Mouse (Mus musculus) liver, embryonic 13.5 days (tissue): ENCODE measurements around the gene Zbtb4. TPM values are rescaled to one million over a fixed set of nuclear protein-coding genes. Genes with fewer than 3 reads are reported as not detected.
A peak's percentile ranks its signal among the peaks of the same experiment; 100 is the strongest.
"Not testable (repeated sequence)": the region's sequence is repeated elsewhere in the genome, so short reads cannot be mapped to it uniquely, and the experiment has no call there.

Source experiments
- ATAC-seq: fragments of 200-750 bp; cut with Nextera tagmentation; 2 replicates; pipeline ENCODE4 v1.8.0; 2017; ENCODE audit warnings: low read depth, mild to moderate bottlenecking, moderate number of reproducible peaks, moderate library complexity
- DNase-seq: peaks from one replicate; pipeline ENCODE4 v3.0.0; 2022
- H3K27ac ChIP-seq: fragments of 300-500 bp; sonication (generic); 2 replicates; pipeline ENCODE4 v1.5.1; 2015; ENCODE audit warnings: moderate library complexity, mild to moderate bottlenecking, inconsistent platforms
- H3K27me3 ChIP-seq: fragments of 300-500 bp; sonication (generic); 2 replicates; pipeline ENCODE4 v1.6.1; 2015; ENCODE audit warnings: mild to moderate bottlenecking, inconsistent platforms
- H3K36me3 ChIP-seq: fragments of 300-500 bp; sonication (generic); 2 replicates; pipeline ENCODE4 v1.6.1; 2015; ENCODE audit warnings: mild to moderate bottlenecking, inconsistent platforms
- H3K4me1 ChIP-seq: fragments of 300-500 bp; sonication (generic); replicated peaks from 2 replicates; pipeline ENCODE4 v1.6.1; 2015; ENCODE audit warnings: inconsistent platforms
- H3K4me2 ChIP-seq: fragments of 300-500 bp; sonication (generic); 2 replicates; pipeline ENCODE4 v1.6.1; 2015; ENCODE audit warnings: inconsistent platforms, mild to moderate bottlenecking, moderate library complexity
- H3K4me3 ChIP-seq: fragments of 300-500 bp; sonication (generic); replicated peaks from 2 replicates; pipeline ENCODE4 v1.5.1; 2015; ENCODE audit warnings: mild to moderate bottlenecking, inconsistent platforms
- H3K9ac ChIP-seq: fragments of 300-500 bp; sonication (generic); 2 replicates; pipeline ENCODE4 v1.6.1; 2015; ENCODE audit warnings: mild to moderate bottlenecking, inconsistent platforms
- H3K9me3 ChIP-seq: fragments of 300-500 bp; sonication (generic); replicated peaks from 2 replicates; pipeline ENCODE4 v1.6.1; 2016; ENCODE audit warnings: inconsistent platforms
- WGBS: fragments of 180-500 bp; shearing (Covaris S2); methylation state at CpG from one replicate; pipeline ENCODE4 v1.1.7; 2015; ENCODE audit not compliant: insufficient replicate concordance; 5-methylcytosine and 5-hydroxymethylcytosine counted together
- polyA plus RNA-seq: library from polyadenylated mRNA; unstranded; fragments of >200 nt; fragmentation: Nextera tagmentation; extraction: Ambion mirVana; gene quantifications from 2 replicates; pipeline ENCODE4 v1.2.1, GENCODE M21; 2015

Gene Zbtb4
- polyA plus RNA-seq, result 0.38 and 0.43 TPM in 2 replicates

DNA sequence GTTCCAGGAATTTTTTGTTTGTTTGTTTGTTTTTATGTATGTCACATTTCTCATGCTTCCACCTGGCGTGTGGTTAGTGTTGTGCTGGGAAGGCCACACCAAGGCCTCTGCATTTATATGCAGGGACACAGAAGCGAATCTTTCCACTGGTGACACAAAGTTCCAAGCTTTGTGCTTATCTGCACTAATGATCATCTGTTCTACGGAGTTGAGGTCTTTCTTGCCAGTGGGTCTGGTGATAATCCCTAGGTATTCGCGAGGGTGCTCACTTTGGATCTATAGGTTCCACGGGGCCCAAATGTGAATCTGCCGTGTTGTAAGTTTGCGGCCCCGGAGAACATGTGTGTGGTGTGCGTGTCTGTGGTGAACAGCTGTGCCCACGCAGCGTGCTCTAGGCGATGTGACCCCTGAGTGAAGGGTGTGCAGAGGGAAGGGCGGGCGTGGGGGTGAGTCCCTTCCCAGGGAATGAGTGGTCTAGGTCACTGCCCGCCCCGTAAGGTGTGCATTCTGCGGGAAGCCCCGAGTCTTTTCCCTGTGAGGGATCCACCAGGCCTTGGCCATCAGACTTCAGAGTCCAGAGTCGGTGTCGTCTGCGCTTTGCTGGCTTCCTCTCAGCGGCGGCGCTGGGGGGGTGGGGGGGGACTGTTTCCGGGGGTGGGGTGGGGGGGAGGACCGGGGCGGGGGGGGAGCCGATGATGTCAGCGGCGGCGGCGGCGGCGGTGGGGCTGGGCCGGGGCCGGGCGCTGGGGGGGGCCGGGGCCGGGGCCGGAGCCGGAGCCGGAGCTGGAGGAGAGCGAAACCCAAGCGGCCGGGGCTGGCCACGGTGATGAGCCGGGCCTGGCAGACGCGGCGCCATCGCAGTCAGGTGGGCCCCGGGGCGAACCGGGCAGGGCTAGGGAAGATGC lies at the start of gene Zbtb4:
Gene Zbtb4, plus strand, starts transcription at position 692 of the 905 bp plus-strand sequence.
- Histone ChIP-seq H3K4me1 (peaks cover 43% of the 10 kb centered on the region), H3K9ac (peak within 1 kb of the TSS; percentile 83), H3K27me3 (peaks cover 6% of the 10 kb centered on the region; the same call in 1 of the 2 replicates), H3K9me3 (no peaks in the 10 kb centered on the region), H3K36me3 (no peaks in the 10 kb centered on the region), H3K4me3 (peak within 1 kb of the TSS; percentile 76), H3K27ac (peak within 1 kb of the TSS; percentile 72), H3K4me2 (peak within 1 kb of the TSS; percentile 94)
- DNase-seq (no peak), ATAC-seq (peak; percentile 42; the same call in 1 of the 2 replicates)
- 22% methylated on average over 42 of the region's 55 CpGs for WGBS

- H3K27ac ChIP-seq, result peak overlapping the region; percentile 43; the same call in 1 of the 2 replicates
- DNase-seq, result no peak
- WGBS, result 26% methylated on average over 5 of the region's 5 CpGs
- H3K4me2 ChIP-seq, result no peak overlapping the region
- H3K36me3 ChIP-seq, result no peaks in the 10 kb centered on the region
- ATAC-seq, result no peak
- no peaks in the 10 kb centered on the region for H3K9me3 ChIP-seq
- H3K4me1 ChIP-seq, result peaks cover 40% of the 10 kb centered on the region
- H3K9ac ChIP-seq, result no peak overlapping the region
- H3K27me3 ChIP-seq, result no peaks in the 10 kb centered on the region
- no peak overlapping the region for H3K4me3 ChIP-seq
Measured at GRCm38 (mm10) chr11:69715929-69716328, 49.8 kb upstream of the Zbtb4 start.

DNA sequence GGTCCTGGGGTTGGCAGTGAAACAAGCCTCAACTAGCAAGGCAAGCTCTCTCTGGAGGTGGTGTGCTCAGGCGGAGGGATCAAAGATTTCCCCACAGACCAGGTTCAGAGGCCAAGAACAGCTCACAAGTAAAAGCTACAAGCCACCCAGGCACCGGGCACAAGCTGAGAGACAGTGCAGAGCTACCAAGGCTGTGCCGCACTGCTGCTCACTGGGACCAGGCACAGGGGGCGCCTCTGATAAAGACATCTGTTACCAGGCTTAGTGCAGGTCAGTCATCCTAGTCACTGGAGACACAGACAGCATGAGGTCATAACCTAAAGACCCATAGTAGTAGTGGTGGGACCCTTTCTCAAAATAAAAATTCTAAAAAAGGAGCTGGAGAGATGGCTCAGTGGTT lies 48.8 kb upstream of the Zbtb4 start:
- Histone ChIP-seq H3K4me1 (peaks cover 40% of the 10 kb centered on the region), H3K4me2 (no peak overlapping the region), H3K9me3 (no peaks in the 10 kb centered on the region), H3K27me3 (no peaks in the 10 kb centered on the region), H3K9ac (no peak overlapping the region), H3K27ac (peak overlapping the region; percentile 55; the same call in 1 of the 2 replicates), H3K4me3 (no peak overlapping the region), H3K36me3 (no peaks in the 10 kb centered on the region)
- DNase-seq (peak; percentile 27), ATAC-seq (no peak)
- 63% methylated on average over 4 of the region's 4 CpGs for WGBS

DNA sequence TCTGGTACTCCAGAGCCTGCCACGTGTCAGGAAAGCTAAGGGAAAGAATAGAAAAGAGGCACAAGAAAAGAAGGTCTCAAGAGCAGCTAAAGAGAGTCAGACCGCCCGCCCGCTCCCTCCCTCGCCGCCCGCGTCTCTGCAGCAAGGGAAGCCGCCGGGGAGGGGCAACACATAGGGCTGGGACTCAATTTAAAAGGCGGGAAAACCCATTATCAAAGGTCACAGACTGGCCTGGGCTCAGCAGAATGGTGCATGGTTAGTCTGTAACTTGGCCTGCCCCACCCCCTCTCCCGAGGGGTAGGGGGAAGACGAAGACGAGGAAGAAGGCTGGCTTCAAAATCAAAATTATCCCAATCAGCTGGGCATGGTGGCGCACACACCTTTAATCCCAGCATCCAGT lies 47.1 kb upstream of the Zbtb4 start:
- Histone ChIP-seq H3K9ac (peak overlapping the region; percentile 69), H3K4me1 (peaks cover 45% of the 10 kb centered on the region), H3K27ac (peak overlapping the region; percentile 73), H3K27me3 (no peaks in the 10 kb centered on the region), H3K4me3 (peak overlapping the region; percentile 35), H3K9me3 (no peaks in the 10 kb centered on the region), H3K36me3 (no peaks in the 10 kb centered on the region), H3K4me2 (peak overlapping the region; percentile 60)
- DNase-seq (peak; percentile 70), ATAC-seq (peak; percentile 94)
- WGBS, result 13% methylated on average over 15 of the region's 15 CpGs

- H3K27me3 ChIP-seq, result no peaks in the 10 kb centered on the region
- WGBS, result 58% methylated on average over 6 of the region's 6 CpGs
- H3K9me3 ChIP-seq, result no peaks in the 10 kb centered on the region
- H3K4me3 ChIP-seq, result no peak overlapping the region
- ATAC-seq (no peak), DNase-seq (no peak)
- H3K36me3 ChIP-seq, result no peaks in the 10 kb centered on the region
- H3K9ac ChIP-seq, result no peak overlapping the region
- H3K27ac ChIP-seq, result peak overlapping the region; percentile 73
- peak overlapping the region; percentile 60; the same call in 1 of the 2 replicates for H3K4me2 ChIP-seq
- peaks cover 45% of the 10 kb centered on the region for H3K4me1 ChIP-seq
Measured at GRCm38 (mm10) chr11:69719423-69719822, 46.3 kb upstream of the Zbtb4 start.

DNA sequence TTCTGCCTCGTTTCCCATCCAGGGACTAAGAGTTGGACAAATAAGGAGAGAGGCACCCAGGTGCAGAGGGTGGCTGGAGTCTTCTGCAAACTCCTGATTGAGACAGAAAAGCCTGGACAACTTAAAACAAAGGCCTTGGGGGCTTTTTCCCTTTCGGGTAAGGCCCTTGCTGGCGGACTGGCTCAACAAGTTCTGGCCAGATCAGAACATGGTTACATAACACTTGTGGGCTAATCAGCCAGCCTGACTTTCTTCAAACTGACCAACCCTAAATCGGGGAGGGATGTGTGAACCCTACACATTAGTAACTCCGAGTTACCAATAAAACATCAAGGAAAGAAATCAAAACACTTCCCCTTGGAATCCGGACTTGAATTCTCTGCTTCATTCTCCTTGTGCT lies 44.9 kb upstream of the Zbtb4 start:
- Histone ChIP-seq H3K9ac (no peak overlapping the region), H3K9me3 (no peaks in the 10 kb centered on the region), H3K4me2 (no peak overlapping the region), H3K27me3 (no peaks in the 10 kb centered on the region), H3K4me1 (peaks cover 42% of the 10 kb centered on the region), H3K27ac (no peak overlapping the region), H3K36me3 (no peaks in the 10 kb centered on the region), H3K4me3 (no peak overlapping the region)
- DNase-seq (no peak), ATAC-seq (no peak)
- WGBS, result 67% methylated on average over 6 of the region's 6 CpGs

GRCm38 (mm10) chr11:69723074-69723473 lies 42.6 kb upstream of the Zbtb4 start:
- H3K4me2 ChIP-seq, result no peak overlapping the region
- H3K36me3 ChIP-seq, result no peaks in the 10 kb centered on the region
- no peaks in the 10 kb centered on the region for H3K27me3 ChIP-seq
- peaks cover 26% of the 10 kb centered on the region for H3K4me1 ChIP-seq
- WGBS, result 38% methylated on average over 2 of the region's 2 CpGs
- H3K27ac ChIP-seq, result no peak overlapping the region
- ATAC-seq (no peak), DNase-seq (no peak)
- no peaks in the 10 kb centered on the region for H3K9me3 ChIP-seq
- no peak overlapping the region for H3K9ac ChIP-seq
- no peak overlapping the region for H3K4me3 ChIP-seq

DNA sequence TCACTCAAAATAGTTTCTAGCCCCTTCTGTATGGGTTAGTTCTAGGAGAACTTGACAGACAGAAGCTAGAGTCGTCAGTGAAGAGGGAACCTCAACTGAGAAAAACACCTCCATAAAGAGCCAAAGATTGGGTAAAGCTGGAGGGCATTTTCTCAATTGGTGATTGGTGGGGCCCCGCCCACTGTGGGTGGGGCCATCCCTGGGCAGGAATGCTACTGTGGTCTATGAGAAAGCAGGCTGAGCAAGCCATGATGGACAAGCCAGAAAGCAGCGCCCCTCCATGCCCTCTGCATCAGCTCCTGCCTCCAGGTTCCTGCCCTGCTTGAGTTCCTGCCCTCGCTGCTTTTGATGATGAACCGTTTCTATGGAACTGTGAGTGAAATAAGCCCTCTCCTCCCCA lies 39.8 kb upstream of the Zbtb4 start:
- Histone ChIP-seq H3K4me2 (no peak overlapping the region), H3K4me3 (no peak overlapping the region), H3K36me3 (no peaks in the 10 kb centered on the region), H3K9me3 (no peaks in the 10 kb centered on the region), H3K9ac (no peak overlapping the region), H3K27ac (no peak overlapping the region), H3K27me3 (no peaks in the 10 kb centered on the region), H3K4me1 (peaks cover 11% of the 10 kb centered on the region)
- DNase-seq, result no peak
- 32% methylated on average over 5 of the region's 5 CpGs for WGBS
- ATAC-seq, result no peak

- Histone ChIP-seq H3K4me3 (no peak overlapping the region), H3K27ac (no peak overlapping the region), H3K4me1 (peaks cover 6% of the 10 kb centered on the region), H3K36me3 (peaks cover 9% of the 10 kb centered on the region), H3K9ac (no peak overlapping the region), H3K9me3 (no peaks in the 10 kb centered on the region), H3K4me2 (no peak overlapping the region), H3K27me3 (no peaks in the 10 kb centered on the region)
- DNase-seq (peak; percentile 60), ATAC-seq (no peak)
- WGBS, result 24% methylated on average over 3 of the region's 3 CpGs
Measured at GRCm38 (mm10) chr11:69729063-69729462, 36.6 kb upstream of the Zbtb4 start.

DNA sequence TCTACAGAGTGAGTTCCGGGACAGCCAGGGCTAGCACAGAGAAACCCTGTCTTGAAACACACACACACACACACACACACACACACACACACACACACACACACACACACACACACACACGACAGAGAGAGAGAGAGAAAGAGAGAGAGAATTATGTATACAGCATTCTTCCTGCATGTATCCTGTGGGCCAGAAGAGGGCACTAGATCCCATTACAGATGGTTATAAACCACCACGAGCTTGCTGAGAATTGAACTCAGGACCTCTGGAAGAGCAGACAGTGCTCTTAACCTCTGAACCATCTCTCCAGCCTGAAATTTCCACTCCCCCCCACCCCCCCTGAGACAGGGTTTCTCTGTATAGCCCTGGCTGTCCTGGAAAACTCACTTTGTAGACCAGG lies 34.3 kb upstream of the Zbtb4 start:
- not testable (repeated sequence) for H3K9ac ChIP-seq, ATAC-seq, DNase-seq, H3K4me3 ChIP-seq, H3K27ac ChIP-seq, H3K27me3 ChIP-seq, H3K4me1 ChIP-seq, H3K9me3 ChIP-seq, H3K4me2 ChIP-seq
- H3K36me3 ChIP-seq, result peaks cover 32% of the 10 kb centered on the region
- WGBS, result 54% methylated on average over 3 of the region's 3 CpGs

DNA sequence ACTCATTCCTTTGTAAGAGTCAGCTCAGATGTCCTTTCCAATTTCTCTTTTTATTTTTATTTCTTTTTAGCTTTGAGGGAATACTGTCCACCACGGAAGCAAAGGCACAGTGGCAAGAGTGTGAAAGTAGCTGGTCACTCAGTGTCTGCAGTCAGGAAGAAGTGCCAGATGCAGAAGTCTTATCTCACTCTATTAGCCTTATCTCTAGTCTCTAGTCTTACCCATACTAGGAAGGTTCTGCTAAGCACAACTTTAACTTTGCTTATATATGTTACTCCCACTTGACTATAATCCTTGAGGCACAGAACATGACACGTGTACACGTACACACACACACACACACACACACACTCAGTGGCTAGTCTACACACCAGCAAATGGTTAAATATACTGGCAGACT lies 14.1 kb upstream of the Zbtb4 start:
- ATAC-seq, result peak; percentile 71
- Histone ChIP-seq H3K4me2 (peak overlapping the region; percentile 37), H3K9me3 (no peaks in the 10 kb centered on the region), H3K36me3 (peaks cover 29% of the 10 kb centered on the region), H3K4me1 (peaks cover 64% of the 10 kb centered on the region), H3K4me3 (no peak overlapping the region), H3K27me3 (no peaks in the 10 kb centered on the region), H3K9ac (peak overlapping the region; percentile 33; the same call in 1 of the 2 replicates), H3K27ac (no peak overlapping the region)
- WGBS, result 17% methylated on average over 3 of the region's 3 CpGs
- DNase-seq, result no peak
